Mouse (Mus musculus) ES-Bruce4 (cell line): Measurements from ENCODE around the gene Tas1r1. TPM values are rescaled to one million over a fixed set of nuclear protein-coding genes. Genes with fewer than 3 reads are reported as not detected.
A peak's percentile ranks its signal among the peaks of the same experiment; 100 is the strongest.
"Not testable (repeated sequence)": the region's sequence is repeated elsewhere in the genome, so short reads cannot be mapped to it uniquely, and the experiment has no call there.

Source experiments
- H3K27ac ChIP-seq: 2 replicates; pipeline ENCODE4 v1.5.1; 2012; ENCODE audit warnings: low read length, inconsistent platforms; ENCODE audit not compliant: insufficient read depth
- H3K27me3 ChIP-seq: 2 replicates; pipeline ENCODE4 v1.6.1; 2012; ENCODE audit warnings: mild to moderate bottlenecking, low read length, inconsistent platforms; ENCODE audit not compliant: control insufficient read depth, poor library complexity, insufficient read depth, severe bottlenecking
- H3K36me3 ChIP-seq: 2 replicates; pipeline ENCODE4 v1.6.1; 2012; ENCODE audit warnings: inconsistent platforms, mild to moderate bottlenecking, low read length, moderate library complexity; ENCODE audit not compliant: control insufficient read depth, poor library complexity, insufficient read depth, severe bottlenecking
- H3K4me1 ChIP-seq: one replicate; pipeline ENCODE4 v1.8.1; 2011; ENCODE audit warnings: low read length; ENCODE audit not compliant: control insufficient read depth, insufficient read depth
- H3K4me3 ChIP-seq: 2 replicates; pipeline ENCODE4 v1.5.1; 2011; ENCODE audit warnings: low read depth, mild to moderate bottlenecking, low read length
- H3K9ac ChIP-seq: 2 replicates; pipeline ENCODE4 v1.6.1; 2012; ENCODE audit warnings: low read depth, mild to moderate bottlenecking, inconsistent platforms; ENCODE audit not compliant: poor library complexity, severe bottlenecking
- H3K9me3 ChIP-seq: replicated peaks from 2 replicates; pipeline ENCODE4 v1.6.1; 2012; ENCODE audit warnings: mild to moderate bottlenecking, low read length, inconsistent platforms; ENCODE audit not compliant: control insufficient read depth, poor library complexity, insufficient read depth, severe bottlenecking
- CTCF ChIP-seq: IDR thresholded peaks from one replicate; pipeline ENCODE4 v1.8.1; 2011; ENCODE audit warnings: low read depth, low read length
- EP300 ChIP-seq: IDR thresholded peaks from 2 replicates; pipeline ENCODE4 v1.6.1; 2011; ENCODE audit warnings: low read depth, low read length; ENCODE audit not compliant: insufficient read depth
- POLR2A ChIP-seq: IDR thresholded peaks from one replicate; pipeline ENCODE4 v1.8.1; 2011; ENCODE audit warnings: low read length; ENCODE audit not compliant: insufficient read depth
- polyA plus RNA-seq: library from polyadenylated mRNA; stranded (reverse); fragments of >200 nt; gene quantifications from 2 replicates; pipeline ENCODE4 v1.2.4, GENCODE M21; 2011; ENCODE audit warnings: low read depth; ENCODE audit not compliant: missing spikeins, insufficient read depth, insufficient read length

Gene Tas1r1
- polyA plus RNA-seq, 1 experiment, result 0.55 TPM

- Histone ChIP-seq H3K9me3 (no peaks in the 10 kb centered on the region), H3K27ac (peak within 1 kb of the TSS; percentile 63), H3K9ac (peak within 1 kb of the TSS; percentile 92), H3K4me3 (peak within 1 kb of the TSS; percentile 92), H3K27me3 (no peaks in the 10 kb centered on the region), H3K4me1 (peaks cover 10% of the 10 kb centered on the region), H3K36me3 (peaks cover 24% of the 10 kb centered on the region)
- TF ChIP-seq POLR2A, result no peak
- peak; percentile 82 for TF ChIP-seq CTCF
- no peak for TF ChIP-seq EP300
Observed at GRCm38 (mm10) chr4:152038985-152039830, 840 bp upstream of the Tas1r1 start, which contains the start of gene Nol9. Gene Nol9 (plus strand): TSS chr4:152039321.

- peak; percentile 33 for TF ChIP-seq CTCF
- not testable (repeated sequence) for H3K27ac ChIP-seq, H3K36me3 ChIP-seq, H3K9ac ChIP-seq, H3K4me1 ChIP-seq, H3K4me3 ChIP-seq, H3K27me3 ChIP-seq, H3K9me3 ChIP-seq
Observed at GRCm38 (mm10) chr4:152036464-152036863, 1.9 kb downstream of the Tas1r1 start.

- Histone ChIP-seq H3K4me3 (no peak overlapping the region), H3K27ac (no peak overlapping the region), H3K9me3 (no peaks in the 10 kb centered on the region), H3K27me3 (no peaks in the 10 kb centered on the region), H3K9ac (no peak overlapping the region), H3K36me3 (no peaks in the 10 kb centered on the region), H3K4me1 (peaks cover 2% of the 10 kb centered on the region)
- TF ChIP-seq CTCF, result no peak
- no peak for TF ChIP-seq POLR2A
- no peak for TF ChIP-seq EP300
Observed at GRCm38 (mm10) chr4:152032922-152033321, 5.4 kb downstream of the Tas1r1 start.

GRCm38 (mm10) chr4:152029997-152030396 is 8.4 kb downstream of the Tas1r1 start:
- TF ChIP-seq EP300 (no peak), CTCF (peak; percentile 20), POLR2A (no peak)
- no peaks in the 10 kb centered on the region for H3K27me3 ChIP-seq
- H3K27ac ChIP-seq, result no peak overlapping the region
- H3K4me3 ChIP-seq, result no peak overlapping the region
- no peaks in the 10 kb centered on the region for H3K9me3 ChIP-seq
- H3K36me3 ChIP-seq, result no peaks in the 10 kb centered on the region
- H3K9ac ChIP-seq, result no peak overlapping the region
- H3K4me1 ChIP-seq, result peaks cover 2% of the 10 kb centered on the region

- Histone ChIP-seq H3K27me3 (no peaks in the 10 kb centered on the region), H3K4me3 (no peak overlapping the region), H3K36me3 (no peaks in the 10 kb centered on the region), H3K27ac (no peak overlapping the region), H3K9me3 (no peaks in the 10 kb centered on the region), H3K9ac (no peak overlapping the region), H3K4me1 (peaks cover 2% of the 10 kb centered on the region)
- peak; percentile 12 for TF ChIP-seq CTCF
- no peak for TF ChIP-seq POLR2A
- no peak for TF ChIP-seq EP300
Observed at GRCm38 (mm10) chr4:152029087-152029486, 9.3 kb downstream of the Tas1r1 start.

GRCm38 (mm10) chr4:152028456-152028855 is 9.9 kb downstream of the Tas1r1 start:
- H3K4me3 ChIP-seq, result no peak overlapping the region
- no peak for TF ChIP-seq EP300
- TF ChIP-seq POLR2A, result no peak
- no peak for TF ChIP-seq CTCF
- H3K36me3 ChIP-seq, result no peaks in the 10 kb centered on the region
- H3K27me3 ChIP-seq, result no peaks in the 10 kb centered on the region
- H3K27ac ChIP-seq, result no peak overlapping the region
- H3K9ac ChIP-seq, result 0 out of 2 replicates have a peak overlapping the region, but pooled peaks have one; percentile 2
- H3K4me1 ChIP-seq, result peaks cover 2% of the 10 kb centered on the region
- no peaks in the 10 kb centered on the region for H3K9me3 ChIP-seq
